Mouse (Mus musculus): Measurements from ENCODE around the gene Pde10a. TPM values are rescaled to one million over a fixed set of nuclear protein-coding genes. Genes with fewer than 3 reads are reported as not detected.

Gene Pde10a
- polyA plus RNA-seq, 1 experiment from 2014 or later: 2.6 TPM

- no peak for TF ChIP-seq CTCF (IDR thresholded peaks at IDR 0.05; ENCODE audit: low read depth)
- DNase-seq (no peak), ATAC-seq (ENCODE audit: insufficient read depth) (no peak)
- Histone ChIP-seq H3K36me3 (ENCODE audit: insufficient read depth) (no peaks in the 10 kb centered on the region), H3K4me2 (no peak overlapping the region), H3K9me3 (ENCODE audit: low read depth, low read length) (no peaks in the 10 kb centered on the region), H3K27ac (ENCODE audit: low read depth) (no peak overlapping the region), H3K4me1 (ENCODE audit: insufficient read depth) (0 out of 2 replicates have a peak, but pooled peaks cover 3% of the 10 kb centered on the region), H3K27me3 (ENCODE audit: insufficient read depth, low read length) (peaks cover 42% of the 10 kb centered on the region), H3K4me3 (ENCODE audit: low read depth, low read length) (no peak overlapping the region), H3K9ac (no peak overlapping the region)
- WGBS: 14% methylated on average over 2 of the region's 2 CpGs
Measured at GRCm38 (mm10) chr17:8797624-8798023, 272.5 kb downstream of the Pde10a start.

- no peak for ATAC-seq (ENCODE audit: insufficient read depth)
- Histone ChIP-seq H3K4me1 (ENCODE audit: insufficient read depth) (0 out of 2 replicates have a peak, but pooled peaks cover 10% of the 10 kb centered on the region), H3K27ac (ENCODE audit: low read depth) (no peak overlapping the region), H3K9me3 (ENCODE audit: low read depth, low read length) (no peaks in the 10 kb centered on the region), H3K9ac (no peak overlapping the region), H3K4me3 (ENCODE audit: low read depth, low read length) (no peak overlapping the region), H3K27me3 (ENCODE audit: insufficient read depth, low read length) (peaks cover 52% of the 10 kb centered on the region), H3K36me3 (ENCODE audit: insufficient read depth) (no peaks in the 10 kb centered on the region), H3K4me2 (no peak overlapping the region)
- peak; percentile 37 for DNase-seq
- 3% methylated on average over 12 of the region's 12 CpGs for WGBS
- TF ChIP-seq CTCF (IDR thresholded peaks at IDR 0.05; ENCODE audit: low read depth): no peak
Measured at GRCm38 (mm10) chr17:8798531-8799295, 273.5 kb downstream of the Pde10a start.

DNA sequence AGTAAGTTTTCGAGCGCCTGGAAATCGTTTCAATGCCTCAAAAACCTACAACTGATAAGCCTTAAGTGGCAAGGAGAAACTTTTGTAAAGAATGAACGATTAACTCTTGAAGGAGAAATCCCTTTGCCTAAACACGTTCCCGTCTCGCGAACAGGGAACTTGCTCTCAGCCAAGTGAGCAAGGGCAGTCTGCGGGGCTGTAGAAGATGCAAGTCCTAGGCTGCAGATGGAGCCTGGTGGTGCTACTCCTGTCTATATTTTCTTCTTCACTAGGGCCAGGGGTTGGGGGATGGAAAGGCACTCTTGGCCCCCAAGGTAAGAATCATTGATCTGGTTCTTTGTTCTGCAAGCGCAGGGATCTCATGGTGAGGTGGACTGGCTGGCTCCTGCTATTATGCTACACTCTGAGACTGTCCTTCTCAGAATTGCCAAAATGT, 274.1 kb downstream of the Pde10a start:
- Histone ChIP-seq H3K36me3 (ENCODE audit: insufficient read depth) (no peaks in the 10 kb centered on the region), H3K4me3 (ENCODE audit: low read depth, low read length) (no peak overlapping the region), H3K4me2 (no peak overlapping the region), H3K27me3 (ENCODE audit: insufficient read depth, low read length) (peaks cover 56% of the 10 kb centered on the region), H3K9me3 (ENCODE audit: low read depth, low read length) (no peaks in the 10 kb centered on the region), H3K27ac (ENCODE audit: low read depth) (no peak overlapping the region), H3K4me1 (ENCODE audit: insufficient read depth) (0 out of 2 replicates have a peak, but pooled peaks cover 10% of the 10 kb centered on the region), H3K9ac (no peak overlapping the region)
- DNase-seq: no peak
- WGBS: 3% methylated on average over 10 of the region's 10 CpGs
- TF ChIP-seq CTCF (IDR thresholded peaks at IDR 0.05; ENCODE audit: low read depth): no peak
- no peak for ATAC-seq (ENCODE audit: insufficient read depth)

DNA sequence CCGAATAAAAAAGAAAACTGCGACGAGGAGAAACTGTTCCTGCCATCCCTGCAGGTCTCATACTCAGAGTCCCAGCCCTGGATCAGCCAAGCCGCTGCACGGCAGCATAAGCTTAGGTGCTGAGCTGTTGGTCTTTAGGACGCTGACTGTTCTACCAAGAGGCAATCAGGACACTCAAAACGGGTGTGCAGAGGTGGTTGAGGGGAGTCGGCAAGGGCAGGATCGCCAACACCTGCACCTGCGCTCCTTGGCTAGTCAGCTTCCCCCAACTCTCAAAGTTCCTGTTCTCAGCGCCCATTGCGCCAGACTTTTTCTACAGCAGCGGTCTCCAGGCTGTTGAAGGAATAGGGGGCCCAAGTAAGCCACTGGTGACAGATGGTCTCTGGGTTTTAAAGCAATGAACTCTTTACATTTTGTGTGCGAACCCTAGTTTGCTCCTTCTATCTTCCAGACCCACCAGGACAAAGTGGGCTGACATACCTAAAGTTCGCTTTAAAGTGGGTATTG, 274.8 kb downstream of the Pde10a start:
- H3K4me1 ChIP-seq (ENCODE audit: insufficient read depth): 0 out of 2 replicates have a peak, but pooled peaks cover 10% of the 10 kb centered on the region
- no peak overlapping the region for H3K9ac ChIP-seq
- no peaks in the 10 kb centered on the region for H3K36me3 ChIP-seq (ENCODE audit: insufficient read depth)
- TF ChIP-seq CTCF (IDR thresholded peaks at IDR 0.05; ENCODE audit: low read depth): no peak
- peak overlapping the region; percentile 87 for H3K4me2 ChIP-seq
- H3K27ac ChIP-seq (ENCODE audit: low read depth): no peak overlapping the region
- H3K4me3 ChIP-seq (ENCODE audit: low read depth, low read length): peak overlapping the region; percentile 63
- DNase-seq (no peak), ATAC-seq (ENCODE audit: insufficient read depth) (no peak)
- peaks cover 56% of the 10 kb centered on the region for H3K27me3 ChIP-seq (ENCODE audit: insufficient read depth, low read length)
- 1% methylated on average over 15 of the region's 15 CpGs for WGBS
- H3K9me3 ChIP-seq (ENCODE audit: low read depth, low read length): no peaks in the 10 kb centered on the region

DNA sequence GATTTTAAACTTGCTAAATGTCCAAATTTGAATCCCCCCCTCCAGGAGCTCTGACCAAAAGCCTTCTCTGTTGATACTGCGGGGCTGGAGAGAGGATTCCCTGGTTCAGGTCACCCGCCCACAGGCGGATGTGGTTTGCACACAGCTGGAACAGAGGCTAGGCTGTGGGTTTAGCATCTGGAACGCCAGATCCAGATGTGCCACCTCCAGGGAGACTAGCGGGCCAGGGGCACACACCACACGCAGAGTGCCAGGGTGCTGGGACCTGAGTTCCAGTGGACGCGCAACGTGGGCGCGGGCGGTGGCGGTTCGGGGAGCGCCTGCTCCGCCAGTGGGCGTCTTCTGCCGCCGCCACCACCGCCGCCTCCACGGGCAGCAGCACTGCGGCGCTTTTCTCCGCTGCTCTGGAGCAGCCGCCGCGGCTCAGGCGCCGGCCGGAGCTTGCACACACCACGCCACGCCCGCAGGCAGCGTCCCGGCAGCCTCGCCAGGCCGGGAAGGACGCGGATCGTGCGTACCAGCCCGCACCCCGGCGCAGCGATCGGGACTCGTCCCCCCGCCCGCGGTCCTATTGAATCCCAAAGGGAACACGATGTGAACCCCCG, 275.4 kb downstream of the Pde10a start:
- WGBS: under 1% methylated on average over 52 of the region's 53 CpGs
- Histone ChIP-seq H3K4me2 (peak overlapping the region; percentile 87), H3K9ac (peak overlapping the region; percentile 64), H3K4me1 (ENCODE audit: insufficient read depth) (0 out of 2 replicates have a peak, but pooled peaks cover 10% of the 10 kb centered on the region), H3K27ac (ENCODE audit: low read depth) (peak overlapping the region; percentile 78; the same call in 1 of the 2 replicates), H3K9me3 (ENCODE audit: low read depth, low read length) (no peaks in the 10 kb centered on the region), H3K27me3 (ENCODE audit: insufficient read depth, low read length) (peaks cover 56% of the 10 kb centered on the region), H3K4me3 (ENCODE audit: low read depth, low read length) (peak overlapping the region; percentile 63), H3K36me3 (ENCODE audit: insufficient read depth) (no peaks in the 10 kb centered on the region)
- no peak for DNase-seq
- peak; percentile 77 for ATAC-seq (ENCODE audit: insufficient read depth)
- no peak for TF ChIP-seq CTCF (IDR thresholded peaks at IDR 0.05; ENCODE audit: low read depth)

GRCm38 (mm10) chr17:8801083-8801854, 276.1 kb downstream of the Pde10a start:
- Histone ChIP-seq H3K9me3 (ENCODE audit: low read depth, low read length) (no peaks in the 10 kb centered on the region), H3K4me1 (ENCODE audit: insufficient read depth) (0 out of 2 replicates have a peak, but pooled peaks cover 10% of the 10 kb centered on the region), H3K4me3 (ENCODE audit: low read depth, low read length) (peak overlapping the region; percentile 63), H3K27me3 (ENCODE audit: insufficient read depth, low read length) (peaks cover 56% of the 10 kb centered on the region), H3K36me3 (ENCODE audit: insufficient read depth) (no peaks in the 10 kb centered on the region), H3K27ac (ENCODE audit: low read depth) (peak overlapping the region; percentile 78), H3K9ac (peak overlapping the region; percentile 64), H3K4me2 (peak overlapping the region; percentile 87)
- no peak for TF ChIP-seq CTCF (IDR thresholded peaks at IDR 0.05; ENCODE audit: low read depth)
- ATAC-seq (ENCODE audit: insufficient read depth): peak; percentile 91
- peak; percentile 79 for DNase-seq
- WGBS: 1% methylated on average over 59 of the region's 72 CpGs
